Mouse (Mus musculus) brown adipose tissue, adult 24 weeks (tissue): Measurements from ENCODE around the gene Ccdc71l. TPM values are rescaled to one million over a fixed set of nuclear protein-coding genes. Genes with fewer than 3 reads are reported as not detected.

Experiments
- H3K27ac ChIP-seq: fragments of 200-500 bp; replicated peaks from 2 replicates; pipeline ENCODE4 v1.5.1; 2012; ENCODE audit warnings: low read depth, mild to moderate bottlenecking, low read length
- H3K4me1 ChIP-seq: fragments of 200-500 bp; 2 replicates; pipeline ENCODE4 v1.6.1; 2012; ENCODE audit warnings: low read length, mixed read lengths; ENCODE audit not compliant: control insufficient read depth, insufficient read depth, insufficient read length
- H3K4me3 ChIP-seq: fragments of 200-500 bp; 2 replicates; pipeline ENCODE4 v1.5.1; 2012; ENCODE audit warnings: low read depth, mild to moderate bottlenecking, low read length, moderate library complexity; ENCODE audit not compliant: insufficient read depth
- polyA plus RNA-seq: library from polyadenylated mRNA; stranded (reverse); fragments of >200 nt; gene quantifications from 2 replicates; pipeline ENCODE4 v1.2.4, GENCODE M21; 2012; ENCODE audit not compliant: missing spikeins, insufficient read depth, insufficient read length

The Ccdc71l gene
- 5.2 and 7.3 TPM in 2 replicates for polyA plus RNA-seq

GRCm38 (mm10) chr12:32378528-32379295 lies at the start of gene Ccdc71l:
Gene Ccdc71l, plus strand, starts transcription at chr12:32378704.
- Histone ChIP-seq H3K4me1 (peaks cover 10% of the 10 kb centered on the region), H3K4me3 (peak within 1 kb of the TSS; percentile 100), H3K27ac (peak within 1 kb of the TSS; percentile 94)

GRCm38 (mm10) chr12:32339078-32339477 lies 39.4 kb upstream of the Ccdc71l start:
- H3K27ac ChIP-seq = no peak overlapping the region
- no peaks in the 10 kb centered on the region for H3K4me1 ChIP-seq
- no peak overlapping the region for H3K4me3 ChIP-seq

GRCm38 (mm10) chr12:32343487-32343886 lies 35.0 kb upstream of the Ccdc71l start:
- Histone ChIP-seq H3K27ac (no peak overlapping the region), H3K4me3 (no peak overlapping the region), H3K4me1 (no peaks in the 10 kb centered on the region)

GRCm38 (mm10) chr12:32346121-32346520 lies 32.4 kb upstream of the Ccdc71l start:
- Histone ChIP-seq H3K4me1 (no peaks in the 10 kb centered on the region), H3K27ac (no peak overlapping the region), H3K4me3 (no peak overlapping the region)

GRCm38 (mm10) chr12:32348493-32348892 lies 30.0 kb upstream of the Ccdc71l start:
- H3K4me3 ChIP-seq = no peak overlapping the region

GRCm38 (mm10) chr12:32351874-32352273 lies 26.6 kb upstream of the Ccdc71l start:
- Histone ChIP-seq H3K27ac (no peak overlapping the region), H3K4me1 (no peaks in the 10 kb centered on the region), H3K4me3 (no peak overlapping the region)

More at GRCm38 (mm10) chr12:32348493-32348892, 30.0 kb upstream of the Ccdc71l start:
- no peaks in the 10 kb centered on the region for H3K4me1 ChIP-seq
- no peak overlapping the region for H3K27ac ChIP-seq

GRCm38 (mm10) chr12:32379296-32379725 lies 807 bp downstream of the Ccdc71l start:
- Histone ChIP-seq H3K27ac (peak overlapping the region; percentile 94), H3K4me1 (peaks cover 12% of the 10 kb centered on the region), H3K4me3 (peak overlapping the region; percentile 100)

GRCm38 (mm10) chr12:32379731-32380130 lies 1.2 kb downstream of the Ccdc71l start:
- Histone ChIP-seq H3K4me3 (peak overlapping the region; percentile 100), H3K27ac (peak overlapping the region; percentile 94)

GRCm38 (mm10) chr12:32380457-32380856 lies 2.0 kb downstream of the Ccdc71l start:
- H3K4me3 ChIP-seq = peak overlapping the region; percentile 57
- H3K4me1 ChIP-seq = peaks cover 12% of the 10 kb centered on the region
- H3K27ac ChIP-seq = no peak overlapping the region

More at GRCm38 (mm10) chr12:32379731-32380130, 1.2 kb downstream of the Ccdc71l start:
- peaks cover 12% of the 10 kb centered on the region for H3K4me1 ChIP-seq

- Histone ChIP-seq H3K4me3 (peak overlapping the region; percentile 57), H3K4me1 (peaks cover 12% of the 10 kb centered on the region), H3K27ac (no peak overlapping the region)
Measured at GRCm38 (mm10) chr12:32381011-32381410, 2.5 kb downstream of the Ccdc71l start.

GRCm38 (mm10) chr12:32419537-32419936 lies 41.0 kb downstream of the Ccdc71l start:
- Histone ChIP-seq H3K4me1 (no peaks in the 10 kb centered on the region), H3K4me3 (no peak overlapping the region), H3K27ac (no peak overlapping the region)

- no peak overlapping the region for H3K4me3 ChIP-seq
- H3K27ac ChIP-seq = no peak overlapping the region
- no peaks in the 10 kb centered on the region for H3K4me1 ChIP-seq
Measured at GRCm38 (mm10) chr12:32427832-32428231, 49.3 kb downstream of the Ccdc71l start.

GRCm38 (mm10) chr12:32431004-32431403 lies 52.5 kb downstream of the Ccdc71l start:
- no peak overlapping the region for H3K4me3 ChIP-seq
- H3K27ac ChIP-seq = no peak overlapping the region
- H3K4me1 ChIP-seq = no peaks in the 10 kb centered on the region
